Mouse (Mus musculus): Measurements from ENCODE around the gene Phkg1.
"Not testable (repeated sequence)": the region's sequence is repeated elsewhere in the genome, so short reads cannot be mapped to it uniquely, and the experiment has no call there.

Gene Phkg1

GRCm38 (mm10) chr5:129898449-129898848, at the start of gene Phkg1:
Gene Phkg1, minus strand, starts transcription at chr5:129898549.
- no peak for DNase-seq (ENCODE audit: low spot score in 2 of 2)

GRCm38 (mm10) chr5:129947528-129948033, 49.2 kb upstream of the Phkg1 start:
- no peak for DNase-seq (ENCODE audit: low spot score in 2 of 2)

GRCm38 (mm10) chr5:129943402-129943801, 45.1 kb upstream of the Phkg1 start:
- no peak for DNase-seq (ENCODE audit: low spot score in 2 of 2)

DNA sequence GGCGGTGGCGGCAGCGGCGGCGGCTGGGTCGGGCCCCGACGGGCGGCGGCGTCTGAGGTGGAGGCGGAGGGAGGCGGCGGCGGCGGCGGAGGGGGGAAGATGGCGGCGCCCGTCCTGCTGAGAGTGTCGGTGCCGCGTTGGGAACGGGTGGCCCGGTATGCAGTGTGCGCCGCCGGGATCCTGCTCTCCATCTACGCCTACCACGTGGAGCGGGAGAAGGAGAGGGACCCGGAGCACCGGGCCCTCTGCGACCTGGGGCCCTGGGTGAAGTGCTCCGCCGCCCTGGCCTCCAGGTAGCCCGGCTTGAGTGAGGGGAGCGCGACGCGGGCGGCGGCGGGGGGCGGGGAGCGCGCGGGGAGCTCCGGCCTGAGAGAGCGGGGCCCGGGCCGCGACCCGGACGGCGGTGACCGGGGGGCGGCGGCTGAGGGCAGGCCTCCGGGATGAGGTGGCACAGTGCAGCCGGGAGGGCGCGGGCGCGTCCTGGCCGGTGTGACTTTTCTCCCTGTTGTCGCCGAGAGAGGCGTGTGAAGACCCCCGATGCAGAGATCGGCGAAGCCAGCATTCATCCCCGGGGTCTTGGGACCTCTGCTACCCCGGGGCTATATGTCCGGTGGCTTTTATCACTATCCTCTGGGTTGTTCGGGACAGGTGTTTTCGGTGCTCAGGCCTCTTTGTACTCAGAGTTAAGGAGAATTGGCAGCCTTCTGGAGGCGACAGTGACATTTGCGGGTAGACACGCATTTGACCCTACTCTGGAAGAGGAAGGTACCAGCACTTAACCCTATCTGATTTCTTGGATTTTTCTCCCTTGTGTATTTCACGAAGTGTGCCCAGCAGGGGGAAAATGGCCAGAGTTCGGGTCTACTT, 44.0 kb upstream of the Phkg1 start:
- peak in 1 of 2 experiments; percentile 12 for DNase-seq (ENCODE audit: low spot score in 2 of 2)

- DNase-seq (ENCODE audit: low spot score in 2 of 2): peak; percentile 96 to 99
These were observed 43.2 kb upstream of the Phkg1 start, which contains the start of gene Vkorc1l1 for GRCm38 (mm10) chr5:129941495-129942045. Gene Vkorc1l1, plus strand, starts transcription at chr5:129941970.

- DNase-seq (ENCODE audit: low spot score in 2 of 2): no peak
These were observed 42.6 kb upstream of the Phkg1 start for GRCm38 (mm10) chr5:129940736-129941494.

- no peak for DNase-seq (ENCODE audit: low spot score in 2 of 2)
These were observed 41.9 kb upstream of the Phkg1 start for GRCm38 (mm10) chr5:129940281-129940680.

DNA sequence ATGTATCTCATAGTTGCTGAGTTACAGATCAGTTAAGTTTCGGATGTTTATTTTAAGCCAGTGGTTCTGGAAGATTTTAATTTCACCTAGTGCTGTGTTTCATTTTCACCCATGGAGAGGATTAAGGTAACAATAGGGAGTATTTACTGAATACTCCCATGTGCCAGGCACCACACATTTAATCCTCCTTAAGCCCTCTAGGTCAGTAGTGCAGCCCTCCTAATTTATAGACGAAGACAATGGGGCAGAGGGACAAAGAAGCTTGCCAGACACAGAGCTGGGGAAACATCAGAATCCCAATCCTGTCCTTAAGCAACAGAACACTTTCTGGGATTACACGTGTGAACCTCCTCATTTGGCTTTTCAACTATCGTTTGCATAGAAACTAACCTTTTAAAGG, 38.6 kb upstream of the Phkg1 start:
- no peak for DNase-seq (ENCODE audit: low spot score in 2 of 2)

GRCm38 (mm10) chr5:129929924-129930855, 31.8 kb upstream of the Phkg1 start:
- peak; percentile 6 to 43 for DNase-seq (ENCODE audit: low spot score in 2 of 2)

GRCm38 (mm10) chr5:129925933-129926332, 27.6 kb upstream of the Phkg1 start:
- DNase-seq (ENCODE audit: low spot score in 2 of 2): no peak

DNA sequence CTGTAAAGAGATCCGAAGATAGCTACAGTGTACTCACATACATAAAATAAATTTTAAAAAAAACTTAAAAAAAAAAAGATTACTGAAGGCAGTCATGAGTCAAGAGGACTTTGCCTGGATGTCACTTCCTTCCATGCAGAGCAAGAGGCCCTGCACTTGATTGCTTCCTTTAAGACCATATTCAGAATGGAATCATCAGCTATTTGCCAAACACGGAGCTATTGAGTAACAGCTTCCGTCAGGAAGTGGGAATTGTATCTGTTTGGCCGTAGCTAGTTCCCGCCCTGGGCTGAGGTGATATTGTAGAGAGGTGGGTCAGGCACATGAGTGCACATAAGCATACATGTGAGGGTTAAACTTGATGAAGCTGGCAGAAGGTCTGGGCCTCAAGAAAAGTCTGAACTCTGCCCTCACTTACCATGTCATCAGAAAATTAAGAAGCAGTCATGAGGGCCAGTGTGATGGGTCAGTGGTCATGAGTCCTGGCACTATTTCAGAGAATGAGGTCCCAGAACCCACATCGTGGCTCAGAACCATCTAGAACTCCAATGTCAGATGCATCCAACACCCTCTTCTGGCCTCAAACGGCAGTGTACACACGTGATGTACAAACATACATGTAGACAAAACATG, 26.6 kb upstream of the Phkg1 start:
- DNase-seq (ENCODE audit: low spot score in 2 of 2): no peak

GRCm38 (mm10) chr5:129921972-129922371, 23.6 kb upstream of the Phkg1 start:
- DNase-seq (ENCODE audit: low spot score in 2 of 2): no peak

DNA sequence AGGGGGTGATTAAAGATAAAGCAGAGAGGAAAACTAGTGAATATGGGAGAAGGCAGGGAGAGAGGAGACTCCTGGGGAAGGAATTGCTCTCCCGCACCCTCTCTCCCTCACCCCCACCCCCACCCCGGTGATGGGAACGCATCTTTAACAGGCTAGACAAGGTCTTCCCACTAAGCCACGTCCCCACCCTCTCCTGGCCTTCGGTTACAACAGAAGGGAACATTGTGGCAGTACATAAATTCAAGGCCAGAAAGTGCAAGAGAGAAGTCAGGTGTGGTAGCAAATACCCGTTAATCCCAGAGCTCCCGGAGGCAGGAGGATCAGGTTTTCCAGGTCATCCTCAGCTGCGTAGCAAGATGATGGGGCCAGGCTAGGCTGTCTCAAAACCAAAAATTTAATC, 21.0 kb upstream of the Phkg1 start:
- DNase-seq (ENCODE audit: low spot score in 2 of 2): no peak

DNA sequence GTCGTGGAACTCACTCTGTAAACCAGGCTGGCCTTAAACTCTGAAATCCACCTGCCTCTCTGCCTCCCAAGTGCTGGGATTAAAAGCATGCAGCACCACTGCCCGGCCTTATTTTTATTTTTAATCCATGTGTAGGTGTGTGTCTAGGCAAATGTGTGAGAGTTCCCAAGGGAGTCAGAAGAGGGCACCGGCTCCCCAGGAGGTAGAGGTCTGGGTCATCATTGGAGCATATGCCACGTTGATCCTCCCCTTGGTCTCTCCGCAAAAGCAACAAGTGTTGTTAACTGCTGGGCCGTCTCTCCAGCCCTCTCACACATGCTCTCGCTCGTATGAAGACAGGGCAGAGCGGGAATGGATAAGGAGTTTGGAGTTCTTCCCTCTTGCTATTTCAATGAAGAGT, 20.4 kb upstream of the Phkg1 start:
- no peak for DNase-seq (ENCODE audit: low spot score in 2 of 2)

- DNase-seq (ENCODE audit: low spot score in 2 of 2): no peak
These were observed 19.8 kb upstream of the Phkg1 start for GRCm38 (mm10) chr5:129918065-129918651.

DNA sequence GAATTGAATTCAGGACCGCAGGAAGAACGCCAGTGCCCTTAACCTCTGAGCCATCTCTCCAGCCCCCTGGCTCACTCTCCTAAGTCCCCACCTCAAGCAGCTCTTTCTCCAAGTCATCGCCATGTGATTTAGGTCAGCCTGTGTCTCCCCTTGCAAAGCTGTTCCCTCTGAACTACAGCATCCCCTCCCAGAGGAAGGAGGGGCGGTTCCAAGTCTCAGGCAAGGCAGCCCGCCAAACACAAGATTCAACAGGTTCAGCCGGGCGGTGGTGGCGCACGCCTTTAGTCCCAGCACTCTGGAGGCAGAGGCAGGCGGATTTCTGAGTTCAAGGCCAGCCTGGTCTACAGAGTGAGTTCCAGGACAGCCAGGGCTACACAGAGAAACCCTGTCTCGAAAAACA, 17.1 kb upstream of the Phkg1 start:
- DNase-seq (ENCODE audit: low spot score in 2 of 2): not testable (repeated sequence)

GRCm38 (mm10) chr5:129914024-129914423, 15.7 kb upstream of the Phkg1 start:
- peak in 1 of 2 experiments; percentile 13 for DNase-seq (ENCODE audit: low spot score in 2 of 2)

DNA sequence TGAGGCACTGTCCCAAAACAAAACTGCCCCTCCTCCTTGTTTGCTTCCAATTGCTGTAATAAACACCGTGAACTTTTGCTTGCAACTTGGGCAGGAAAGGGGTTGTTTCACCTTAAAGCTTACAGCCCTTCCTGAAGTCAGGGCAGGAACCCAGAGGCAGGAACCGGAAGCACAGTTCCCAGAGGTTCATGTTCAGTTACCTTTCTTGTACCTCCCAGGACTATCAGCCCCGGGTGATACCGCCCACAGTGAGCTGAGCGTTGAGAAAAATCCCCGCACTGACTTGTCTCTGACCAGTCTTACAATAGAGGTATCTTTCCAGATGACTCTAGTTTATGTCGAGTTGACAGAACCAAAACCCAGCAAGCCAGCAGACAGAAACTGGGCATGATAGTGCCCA, 11.2 kb upstream of the Phkg1 start:
- DNase-seq (ENCODE audit: low spot score in 2 of 2): no peak

GRCm38 (mm10) chr5:129909147-129909546, 10.8 kb upstream of the Phkg1 start:
- DNase-seq (ENCODE audit: low spot score in 2 of 2): no peak
